Mouse (Mus musculus) liver, adult 2 months (tissue): Measurements from ENCODE around the gene Tmem231.

Experiments used
- CTCF ChIP-seq: fragments of 200-500 bp; IDR thresholded peaks from 2 replicates; pipeline ENCODE4 v1.5.1; 2011; ENCODE audit warnings: low read depth, low read length, control low read depth
- POLR2A ChIP-seq: fragments of 200-500 bp; IDR thresholded peaks from 2 replicates; pipeline ENCODE4 v1.6.1; 2011; ENCODE audit warnings: low read length, control low read depth; ENCODE audit not compliant: insufficient read depth; ENCODE audit errors: extremely low read depth

- no peak for TF ChIP-seq POLR2A
- no peak for TF ChIP-seq CTCF
Observed at GRCm38 (mm10) chr8:111947144-111947543, 13.5 kb upstream of the Tmem231 start.
